Mouse (Mus musculus): ENCODE data around the gene D430019H16Rik.

GRCm38 (mm10) chr12:105432807-105433206 is 20.8 kb upstream of the D430019H16Rik start:
- TF ChIP-seq CTCF (IDR thresholded peaks at IDR 0.05; ENCODE audit: borderline replicate concordance, insufficient read depth, low read depth, low read length) (no peak), POLR2A (IDR thresholded peaks at IDR 0.05; ENCODE audit: borderline replicate concordance, insufficient read depth, low read length) (no peak)

Measured in cerebellum, adult 2 months (tissue).